Mouse (Mus musculus) limb, embryonic 14.5 days (tissue): ENCODE data around the gene Cobll1. TPM values are rescaled to one million over a fixed set of nuclear protein-coding genes. Genes with fewer than 3 reads are reported as not detected.

ENCODE experiments used
- ATAC-seq: fragments of 200-750 bp; cut with Nextera tagmentation; 2 replicates; pipeline ENCODE4 v1.8.0; 2017; ENCODE audit warnings: low read depth, moderate number of reproducible peaks, moderate TSS enrichment; ENCODE audit not compliant: low FRiP score
- DNase-seq: peaks from one replicate; pipeline ENCODE4 v3.0.0-alpha.2; 2015; ENCODE audit warnings: low spot score
- H3K27ac ChIP-seq: fragments of 300-500 bp; sonication (generic); replicated peaks from 2 replicates; pipeline ENCODE4 v1.5.1; 2014; ENCODE audit warnings: low read depth, mild to moderate bottlenecking, low read length, moderate library complexity, mixed read lengths
- H3K27me3 ChIP-seq: fragments of 300-500 bp; sonication (generic); 2 replicates; pipeline ENCODE4 v1.6.1; 2014; ENCODE audit warnings: low read length, mixed read lengths; ENCODE audit not compliant: control insufficient read depth, insufficient read depth
- H3K36me3 ChIP-seq: fragments of 300-500 bp; sonication (generic); 2 replicates; pipeline ENCODE4 v1.6.1; 2014; ENCODE audit warnings: mild to moderate bottlenecking, low read length, moderate library complexity, mixed read lengths; ENCODE audit not compliant: control insufficient read depth, insufficient read depth
- H3K4me1 ChIP-seq: fragments of 300-500 bp; sonication (generic); 2 replicates; pipeline ENCODE4 v1.6.1; 2014; ENCODE audit warnings: antibody characterized with exemption, low read length, mixed read lengths; ENCODE audit not compliant: control insufficient read depth, insufficient read depth
- H3K4me2 ChIP-seq: fragments of 300-500 bp; sonication (generic); replicated peaks from 2 replicates; pipeline ENCODE4 v1.6.1; 2014; ENCODE audit warnings: low read depth, mild to moderate bottlenecking, low read length, moderate library complexity; ENCODE audit not compliant: severe bottlenecking
- H3K4me3 ChIP-seq: fragments of 300-500 bp; sonication (generic); replicated peaks from 2 replicates; pipeline ENCODE4 v1.5.1; 2014; ENCODE audit warnings: low read length
- H3K9ac ChIP-seq: fragments of 300-500 bp; sonication (generic); 2 replicates; pipeline ENCODE4 v1.6.1; 2014; ENCODE audit warnings: mild to moderate bottlenecking, low read depth, low read length, moderate library complexity; ENCODE audit not compliant: severe bottlenecking
- H3K9me3 ChIP-seq: fragments of 300-500 bp; sonication (generic); 2 replicates; pipeline ENCODE4 v1.6.1; 2016; ENCODE audit warnings: low read length; ENCODE audit not compliant: control insufficient read depth
- POLR2A ChIP-seq: fragments of 200-500 bp; IDR thresholded peaks from 2 replicates; pipeline ENCODE4 v1.8.0; 2012; ENCODE audit warnings: inconsistent platforms, mild to moderate bottlenecking, moderate library complexity, borderline replicate concordance; ENCODE audit not compliant: insufficient read depth, insufficient read length; ENCODE audit errors: extremely low read depth
- WGBS: fragments of 180-500 bp; shearing (Covaris S2); extraction: QIAGEN DNeasy Blood & Tissue Kit; methylation state at CpG from one replicate; pipeline ENCODE4 v1.1.7; 2014; 5-methylcytosine and 5-hydroxymethylcytosine counted together
- polyA plus RNA-seq, 2 experiments: library from polyadenylated mRNA; depleted of rRNA in 1 of 2; stranded (reverse) in 1 of 2; unstranded in 1 of 2; fragments of >200 nt; fragmentation: Nextera tagmentation in 1 of 2; extraction: Ambion mirVana in 1 of 2; gene quantifications; 2 replicates each; pipeline versions ENCODE4 v1.2.1 to v1.2.3; 2012 to 2014

Gene Cobll1
- polyA plus RNA-seq, 2 experiments = 3.1 to 5.1 TPM

GRCm38 (mm10) chr2:65090986-65091385, 148.2 kb downstream of the Cobll1 start:
- DNase-seq (no peak), ATAC-seq (no peak)
- TF ChIP-seq POLR2A = no peak
- 93% methylated on average over 2 of the region's 2 CpGs for WGBS
- Histone ChIP-seq H3K4me1 (0 out of 2 replicates have a peak, but pooled peaks cover 3% of the 10 kb centered on the region), H3K4me2 (no peak overlapping the region), H3K9ac (no peak overlapping the region), H3K36me3 (no peaks in the 10 kb centered on the region), H3K27ac (no peak overlapping the region), H3K27me3 (no peaks in the 10 kb centered on the region), H3K9me3 (no peaks in the 10 kb centered on the region), H3K4me3 (no peak overlapping the region)

- Histone ChIP-seq H3K27ac (no peak overlapping the region), H3K9ac (no peak overlapping the region), H3K4me2 (no peak overlapping the region), H3K4me3 (no peak overlapping the region), H3K36me3 (no peaks in the 10 kb centered on the region), H3K4me1 (no peaks in the 10 kb centered on the region), H3K27me3 (no peaks in the 10 kb centered on the region), H3K9me3 (no peaks in the 10 kb centered on the region)
- ATAC-seq = no peak
- WGBS = 84% methylated on average over 3 of the region's 3 CpGs
- no peak for DNase-seq
- TF ChIP-seq POLR2A = no peak
Observed at GRCm38 (mm10) chr2:65087197-65087596, 152.0 kb downstream of the Cobll1 start.

GRCm38 (mm10) chr2:65083411-65083810, 155.8 kb downstream of the Cobll1 start:
- Histone ChIP-seq H3K9ac (no peak overlapping the region), H3K4me3 (no peak overlapping the region), H3K4me1 (no peaks in the 10 kb centered on the region), H3K4me2 (no peak overlapping the region), H3K27ac (no peak overlapping the region), H3K9me3 (no peaks in the 10 kb centered on the region), H3K27me3 (no peaks in the 10 kb centered on the region), H3K36me3 (no peaks in the 10 kb centered on the region)
- no peak for TF ChIP-seq POLR2A
- no peak for DNase-seq
- no peak for ATAC-seq

GRCm38 (mm10) chr2:65077544-65077943, 161.7 kb downstream of the Cobll1 start:
- Histone ChIP-seq H3K9me3 (no peaks in the 10 kb centered on the region), H3K4me1 (no peaks in the 10 kb centered on the region), H3K9ac (no peak overlapping the region), H3K27me3 (no peaks in the 10 kb centered on the region), H3K27ac (no peak overlapping the region), H3K4me3 (no peak overlapping the region), H3K4me2 (no peak overlapping the region), H3K36me3 (no peaks in the 10 kb centered on the region)
- TF ChIP-seq POLR2A = no peak
- DNase-seq (no peak), ATAC-seq (no peak)
- WGBS = 78% methylated on average over 3 of the region's 3 CpGs

GRCm38 (mm10) chr2:65075840-65076239, 163.4 kb downstream of the Cobll1 start:
- DNase-seq = no peak

GRCm38 (mm10) chr2:65075431-65075830, 163.8 kb downstream of the Cobll1 start:
- Histone ChIP-seq H3K4me2 (no peak overlapping the region), H3K27me3 (no peaks in the 10 kb centered on the region), H3K4me3 (no peak overlapping the region), H3K27ac (no peak overlapping the region), H3K36me3 (no peaks in the 10 kb centered on the region), H3K9ac (no peak overlapping the region), H3K4me1 (no peaks in the 10 kb centered on the region), H3K9me3 (no peaks in the 10 kb centered on the region)
- DNase-seq = no peak
- WGBS = 73% methylated on average over 4 of the region's 4 CpGs
- no peak for TF ChIP-seq POLR2A
- no peak for ATAC-seq

More at GRCm38 (mm10) chr2:65075840-65076239, 163.4 kb downstream of the Cobll1 start:
- Histone ChIP-seq H3K27ac (no peak overlapping the region), H3K9me3 (no peaks in the 10 kb centered on the region), H3K36me3 (no peaks in the 10 kb centered on the region), H3K27me3 (no peaks in the 10 kb centered on the region), H3K4me3 (no peak overlapping the region), H3K4me2 (no peak overlapping the region), H3K9ac (no peak overlapping the region), H3K4me1 (no peaks in the 10 kb centered on the region)
- WGBS = 88% methylated on average over 5 of the region's 5 CpGs
- ATAC-seq = no peak
- TF ChIP-seq POLR2A = no peak
